Mouse (Mus musculus) kidney, postnatal 0 days (tissue): ENCODE results near the gene Hpcal1. TPM values are rescaled to one million over a fixed set of nuclear protein-coding genes. Genes with fewer than 3 reads are reported as not detected.
"Not testable (repeated sequence)": the region's sequence is repeated elsewhere in the genome, so short reads cannot be mapped to it uniquely, and the experiment has no call there.

Experiments used
- ATAC-seq: fragments of 200-750 bp; cut with Nextera tagmentation; replicated peaks from 2 replicates; pipeline ENCODE4 v1.8.0; 2017; ENCODE audit warnings: low read depth, moderate number of reproducible peaks, moderate TSS enrichment, moderate library complexity; ENCODE audit not compliant: low FRiP score
- DNase-seq: peaks from one replicate; pipeline ENCODE4 v3.0.0-alpha.2; 2016; ENCODE audit warnings: low spot score
- H3K27ac ChIP-seq: fragments of 300-500 bp; sonication (generic); 2 replicates; pipeline ENCODE4 v1.5.1; 2014; ENCODE audit warnings: mild to moderate bottlenecking
- H3K27me3 ChIP-seq: fragments of 300-500 bp; sonication (generic); 2 replicates; pipeline ENCODE4 v1.6.1; 2014; ENCODE audit warnings: low read length, mixed read lengths; ENCODE audit not compliant: insufficient read depth
- H3K36me3 ChIP-seq: fragments of 300-500 bp; sonication (generic); 2 replicates; pipeline ENCODE4 v1.6.1; 2014; ENCODE audit warnings: low read length, mixed read lengths; ENCODE audit not compliant: insufficient read depth
- H3K4me1 ChIP-seq: fragments of 300-500 bp; sonication (generic); replicated peaks from 2 replicates; pipeline ENCODE4 v1.6.1; 2014; ENCODE audit warnings: antibody characterized with exemption, low read length, mixed read lengths; ENCODE audit not compliant: insufficient read depth
- H3K4me2 ChIP-seq: fragments of 300-500 bp; sonication (generic); 2 replicates; pipeline ENCODE4 v1.6.1; 2014; ENCODE audit warnings: mild to moderate bottlenecking, low read length, moderate library complexity, mixed read lengths
- H3K4me3 ChIP-seq: fragments of 300-500 bp; sonication (generic); replicated peaks from 2 replicates; pipeline ENCODE4 v1.5.1; 2014; ENCODE audit warnings: low read depth, low read length
- H3K9ac ChIP-seq: fragments of 300-500 bp; sonication (generic); 2 replicates; pipeline ENCODE4 v1.6.1; 2014; ENCODE audit warnings: low read depth, low read length
- H3K9me3 ChIP-seq: fragments of 300-500 bp; sonication (generic); replicated peaks from 2 replicates; pipeline ENCODE4 v1.6.1; 2016; ENCODE audit warnings: low read length, inconsistent platforms, mixed read lengths
- CTCF ChIP-seq: IDR thresholded peaks from 2 replicates; pipeline ENCODE4 v1.5.1; 2016; ENCODE audit warnings: antibody characterized with exemption, low read depth, mild to moderate bottlenecking, moderate library complexity
- WGBS: fragments of 180-500 bp; shearing (Covaris S2); extraction: QIAGEN DNeasy Blood & Tissue Kit; methylation state at CpG from one replicate; pipeline ENCODE4 v1.1.7; 2014; 5-methylcytosine and 5-hydroxymethylcytosine counted together
- polyA plus RNA-seq: library from polyadenylated mRNA; unstranded; fragments of >200 nt; fragmentation: Nextera tagmentation; extraction: Ambion mirVana; gene quantifications from 2 replicates; pipeline ENCODE4 v1.2.1, GENCODE M21; 2015

Hpcal1 gene
- polyA plus RNA-seq, 1 experiment from 2014 or later: 70.6 TPM

- Histone ChIP-seq H3K4me2 (no peak overlapping the region), H3K27ac (no peak overlapping the region), H3K4me3 (no peak overlapping the region), H3K9me3 (no peaks in the 10 kb centered on the region), H3K4me1 (0 out of 2 replicates have a peak, but pooled peaks cover 10% of the 10 kb centered on the region), H3K36me3 (no peaks in the 10 kb centered on the region), H3K9ac (no peak overlapping the region), H3K27me3 (no peaks in the 10 kb centered on the region)
- ATAC-seq (no peak), DNase-seq (no peak)
- TF ChIP-seq CTCF: no peak
These were observed 72.4 kb downstream of the Hpcal1 start for GRCm38 (mm10) chr12:17763054-17763453.

DNA sequence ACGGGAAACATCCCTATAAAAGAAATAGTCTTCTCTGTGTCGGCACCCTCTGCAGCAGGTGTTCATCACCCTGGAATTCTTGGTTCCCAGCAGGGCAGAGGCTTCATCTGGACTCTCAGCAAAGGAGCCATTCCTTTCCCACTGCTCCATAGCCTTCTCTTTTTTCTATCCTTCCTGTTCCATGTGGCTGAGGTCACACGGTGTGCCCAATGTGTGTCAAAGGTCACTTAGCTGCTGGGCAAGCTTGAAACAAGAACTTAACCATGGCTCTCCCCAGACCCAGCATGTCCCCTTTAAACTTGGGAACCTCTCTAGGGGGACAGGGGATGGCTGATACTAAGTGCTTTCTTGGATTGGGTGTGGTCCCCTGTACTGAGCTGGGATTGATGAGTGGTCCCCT lies 73.3 kb downstream of the Hpcal1 start:
- DNase-seq: no peak
- no peak overlapping the region for H3K4me2 ChIP-seq
- TF ChIP-seq CTCF: no peak
- ATAC-seq: no peak
- H3K27me3 ChIP-seq: no peaks in the 10 kb centered on the region
- no peak overlapping the region for H3K9ac ChIP-seq
- WGBS: 48% methylated on average over 3 of the region's 3 CpGs
- no peak overlapping the region for H3K27ac ChIP-seq
- H3K4me1 ChIP-seq: 0 out of 2 replicates have a peak, but pooled peaks cover 10% of the 10 kb centered on the region
- no peaks in the 10 kb centered on the region for H3K36me3 ChIP-seq
- no peak overlapping the region for H3K4me3 ChIP-seq
- H3K9me3 ChIP-seq: no peaks in the 10 kb centered on the region

- 78% methylated on average over 1 of the region's 1 CpGs for WGBS
- not testable (repeated sequence) for H3K4me2 ChIP-seq, H3K36me3 ChIP-seq, H3K4me3 ChIP-seq, H3K27ac ChIP-seq, ATAC-seq, H3K27me3 ChIP-seq, H3K9me3 ChIP-seq, DNase-seq, H3K9ac ChIP-seq
- H3K4me1 ChIP-seq: peaks cover 21% of the 10 kb centered on the region; the same call in 1 of the 2 replicates
These were observed 76.9 kb downstream of the Hpcal1 start for GRCm38 (mm10) chr12:17767567-17767966.

DNA sequence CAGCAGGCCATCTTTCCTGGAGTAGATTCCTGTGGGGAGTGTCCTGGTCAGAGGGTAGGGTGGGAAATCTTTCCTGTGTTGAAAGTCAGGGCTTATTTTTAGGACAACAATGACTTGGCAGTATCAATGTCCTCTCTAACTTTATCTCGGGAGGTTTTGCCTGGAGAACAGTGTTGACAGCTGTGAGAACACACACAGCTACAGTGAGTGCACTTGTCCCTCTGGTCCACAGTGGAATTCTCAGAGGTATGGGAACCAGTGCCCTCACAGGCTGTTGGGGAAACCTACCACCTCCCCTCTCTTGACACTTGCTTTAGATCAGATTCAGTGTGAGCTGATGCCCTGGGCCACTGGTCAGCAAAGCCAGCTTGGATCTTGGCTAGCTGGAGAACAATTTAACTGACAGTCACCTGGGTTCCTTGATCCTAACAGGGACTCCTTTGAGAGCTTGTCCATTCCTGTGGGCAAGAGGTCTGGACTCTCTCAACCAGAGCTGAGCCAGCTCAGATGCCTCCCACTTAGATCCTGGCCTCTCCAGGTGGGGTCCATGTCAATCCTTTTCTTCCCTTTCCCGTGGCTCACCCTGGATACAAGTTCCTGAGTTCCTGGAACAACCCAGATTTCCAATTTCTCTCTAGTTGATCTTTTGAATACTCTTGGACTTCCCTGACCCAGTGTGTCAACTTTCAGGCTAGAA lies 79.0 kb downstream of the Hpcal1 start:
- no peak for TF ChIP-seq CTCF
- WGBS: 38% methylated on average over 2 of the region's 2 CpGs
- peaks cover 13% of the 10 kb centered on the region; the same call in 1 of the 2 replicates for H3K4me1 ChIP-seq
- peak overlapping the region; percentile 51; the same call in 1 of the 2 replicates for H3K27ac ChIP-seq
- H3K36me3 ChIP-seq: no peaks in the 10 kb centered on the region
- no peaks in the 10 kb centered on the region for H3K27me3 ChIP-seq
- H3K4me2 ChIP-seq: no peak overlapping the region
- DNase-seq (no peak), ATAC-seq (no peak)
- no peak overlapping the region for H3K9ac ChIP-seq
- H3K4me3 ChIP-seq: no peak overlapping the region
- no peaks in the 10 kb centered on the region for H3K9me3 ChIP-seq

GRCm38 (mm10) chr12:17770538-17770937 lies 79.9 kb downstream of the Hpcal1 start:
- no peak overlapping the region; the same call in 1 of the 2 replicates for H3K27ac ChIP-seq
- peak; percentile 80 for DNase-seq
- H3K9me3 ChIP-seq: no peaks in the 10 kb centered on the region
- no peak overlapping the region for H3K9ac ChIP-seq
- peaks cover 13% of the 10 kb centered on the region; the same call in 1 of the 2 replicates for H3K4me1 ChIP-seq
- no peaks in the 10 kb centered on the region for H3K36me3 ChIP-seq
- H3K4me3 ChIP-seq: no peak overlapping the region
- ATAC-seq: peak; percentile 76
- 29% methylated on average over 2 of the region's 2 CpGs for WGBS
- no peak overlapping the region for H3K4me2 ChIP-seq
- H3K27me3 ChIP-seq: no peaks in the 10 kb centered on the region
- TF ChIP-seq CTCF: no peak

DNA sequence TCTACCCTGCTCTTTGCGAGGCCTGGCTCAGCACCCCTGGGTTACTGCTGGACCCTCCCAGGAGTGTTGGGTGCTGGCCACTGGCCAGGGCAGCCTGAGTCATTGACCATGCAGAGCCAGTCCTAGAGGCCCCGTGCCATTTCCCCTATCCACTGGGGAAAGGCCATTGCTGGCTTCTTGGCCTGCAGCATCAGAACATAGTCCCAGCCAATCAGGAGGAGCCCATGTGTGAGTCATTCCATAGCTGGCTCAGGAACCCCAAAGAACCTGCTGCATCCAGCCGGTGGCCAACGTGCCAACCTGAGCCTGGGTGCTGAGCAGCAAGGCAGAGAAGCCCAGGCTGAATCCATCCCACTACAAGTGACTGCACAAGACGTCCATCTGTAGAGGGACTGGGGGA lies 83.1 kb downstream of the Hpcal1 start:
- DNase-seq, H3K4me3 ChIP-seq, H3K4me2 ChIP-seq, H3K36me3 ChIP-seq, H3K9ac ChIP-seq, H3K27me3 ChIP-seq, H3K9me3 ChIP-seq, H3K27ac ChIP-seq: not testable (repeated sequence)
- peaks cover 13% of the 10 kb centered on the region; the same call in 1 of the 2 replicates for H3K4me1 ChIP-seq
- WGBS: 70% methylated on average over 5 of the region's 5 CpGs
- ATAC-seq: peak; percentile 67; the same call in 1 of the 2 replicates

DNA sequence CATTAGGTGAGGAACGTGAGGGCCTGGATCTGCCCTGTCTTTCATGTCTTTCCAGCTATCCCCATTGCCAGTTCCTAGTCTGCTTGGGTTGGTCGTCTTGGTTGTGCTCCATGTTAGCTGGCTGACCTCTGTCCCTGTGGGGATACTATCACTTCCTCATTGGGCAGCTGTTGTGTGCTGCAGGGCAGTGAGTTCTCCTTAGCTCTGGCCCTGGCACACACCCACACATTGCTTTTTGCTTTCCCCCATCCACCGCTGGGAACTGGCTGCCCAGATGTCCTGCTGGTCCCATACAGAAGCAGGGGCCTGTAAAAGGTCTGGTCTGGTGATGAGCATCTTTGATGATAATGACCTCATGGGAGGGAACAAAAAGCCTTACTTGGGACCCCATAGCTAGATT lies 84.2 kb downstream of the Hpcal1 start:
- H3K4me1 ChIP-seq: peaks cover 10% of the 10 kb centered on the region; the same call in 1 of the 2 replicates
- H3K9ac ChIP-seq, H3K27ac ChIP-seq, ATAC-seq, H3K9me3 ChIP-seq, DNase-seq, H3K36me3 ChIP-seq, H3K27me3 ChIP-seq, H3K4me2 ChIP-seq, H3K4me3 ChIP-seq: not testable (repeated sequence)
- 70% methylated on average over 3 of the region's 3 CpGs for WGBS
